ENCODE assay signal across 12 mouse cellular contexts in genomic region chr16:52182057-52182456, GRCm38 (mm10).
A peak's percentile ranks its signal among the peaks of the same experiment; 100 is the strongest.
DNase-seq lines count a peak whose midpoint lies in the region; ATAC-seq and TF ChIP-seq lines count a peak whose summit lies in the region.
"Had no signal": no experiment of that assay in that cellular context is flagged by ENCODE, and none has a peak within 500 bp of the region (broad histone marks: within the 10 kb centered on the region; RNA-seq: fewer than 3 reads in every experiment).

No protein-coding gene starts in this region.

- 81% methylated on average over 7 of the region's 7 CpGs for WGBS in forebrain, postnatal 0 days
- WGBS in forebrain, embryonic 11.5 days, result 90% methylated on average over 7 of the region's 7 CpGs
- WGBS in lung, adult 2 months, result 46% methylated on average over 7 of the region's 7 CpGs

- peaks cover 8% of the 10 kb centered on the region for H3K36me3 ChIP-seq in forebrain, postnatal 0 days (ENCODE audit: insufficient read depth)
- H3K36me3 ChIP-seq in forebrain, embryonic 11.5 days (ENCODE audit: control insufficient read depth, insufficient read depth, low read length), result peaks cover 2% of the 10 kb centered on the region; the same call in 1 of the 2 replicates

- DNase-seq in forebrain, postnatal 0 days, result no peak
- DNase-seq in forebrain, embryonic 11.5 days (ENCODE audit: low spot score), result no peak
- no peak for DNase-seq in lung, adult 2 months
- no peak for DNase-seq in lung, postnatal 4 days
- no peak for DNase-seq in frontal cortex, postnatal 36 days (ENCODE audit: low spot score in 2 of 2)
- no peak for DNase-seq in cerebellum, postnatal 14 days
- DNase-seq: cerebellum, postnatal 25 days had no signal

- H3K9me3 ChIP-seq in forebrain, postnatal 0 days (ENCODE audit: low read length), result no peaks in the 10 kb centered on the region
- no peaks in the 10 kb centered on the region for H3K9me3 ChIP-seq in forebrain, embryonic 11.5 days (ENCODE audit: control insufficient read depth, low read length)

- ATAC-seq in forebrain, postnatal 0 days, result no peak
- no peak for ATAC-seq in forebrain, embryonic 11.5 days (replicated peaks; ENCODE audit: low FRiP score)
- ATAC-seq in activated CD4-positive, CD25-positive, alpha-beta regulatory T cell, adult 4 months, result peak; percentile 93
- ATAC-seq in monocyte, adult 5-6 weeks (replicated peaks; ENCODE audit: insufficient number of reproducible peaks, low FRiP score, low TSS enrichment, poor library complexity, severe bottlenecking), result peak; percentile 65
- ATAC-seq: forebrain, embryonic 14.5 days had no signal

- no peak for TF ChIP-seq POLR2A in lung, adult 2 months (IDR thresholded peaks at IDR 0.05; ENCODE audit: borderline replicate concordance, extremely low read depth, low read depth, low read length)

- H3K27ac ChIP-seq in forebrain, postnatal 0 days (ENCODE audit: low read depth, low read length), result no peak overlapping the region
- no peak overlapping the region for H3K27ac ChIP-seq in forebrain, embryonic 11.5 days (ENCODE audit: low read depth, low read length)
- H3K27ac ChIP-seq: hindbrain, embryonic 14.5 days; macrophage had no signal

- no peak overlapping the region for H3K4me3 ChIP-seq in forebrain, postnatal 0 days (ENCODE audit: low read depth, low read length)
- no peak overlapping the region for H3K4me3 ChIP-seq in forebrain, embryonic 11.5 days (ENCODE audit: low read depth, low read length)
- no peak overlapping the region for H3K4me3 ChIP-seq in lung, adult 2 months (replicated peaks; ENCODE audit: extremely low read depth, low read depth, low read length)

- TF ChIP-seq CTCF in forebrain, postnatal 0 days (IDR thresholded peaks at IDR 0.05; ENCODE audit: low read depth), result peak; percentile 39
- TF ChIP-seq CTCF in lung, adult 2 months (IDR thresholded peaks at IDR 0.05; ENCODE audit: insufficient read depth, low read length), result peak; percentile 77

- no peaks in the 10 kb centered on the region for H3K4me1 ChIP-seq in forebrain, postnatal 0 days (ENCODE audit: insufficient read depth)
- H3K4me1 ChIP-seq in forebrain, embryonic 11.5 days (replicated peaks; ENCODE audit: control insufficient read depth, insufficient read depth, low read length), result no peaks in the 10 kb centered on the region
- H3K4me1 ChIP-seq in lung, adult 2 months (ENCODE audit: control insufficient read depth, insufficient read depth, low read length), result no peaks in the 10 kb centered on the region

- no peak overlapping the region for H3K9ac ChIP-seq in forebrain, postnatal 0 days
- H3K9ac ChIP-seq in forebrain, embryonic 11.5 days (ENCODE audit: low read length), result no peak overlapping the region
- H3K9ac ChIP-seq: hindbrain, embryonic 14.5 days had no signal

- H3K4me2 ChIP-seq in forebrain, postnatal 0 days (ENCODE audit: low read depth), result no peak overlapping the region
- no peak overlapping the region for H3K4me2 ChIP-seq in forebrain, embryonic 11.5 days (ENCODE audit: low read depth, low read length, severe bottlenecking)
- H3K4me2 ChIP-seq: hindbrain, embryonic 14.5 days had no signal

- no peaks in the 10 kb centered on the region for H3K27me3 ChIP-seq in forebrain, postnatal 0 days (ENCODE audit: insufficient read depth, low read length)
- no peaks in the 10 kb centered on the region for H3K27me3 ChIP-seq in forebrain, embryonic 11.5 days (ENCODE audit: control insufficient read depth, insufficient read depth, low read length)

Comparison
In these comparisons a context has a peak if more than half of its experiments do, and no peak if none do; other contexts are left out.
1. ATAC-seq: peak in activated CD4-positive, CD25-positive, alpha-beta regulatory T cell, adult 4 months (single experiment) and monocyte, adult 5-6 weeks (single experiment); none in forebrain, postnatal 0 days (single experiment) and forebrain, embryonic 11.5 days (single experiment).